Mouse (Mus musculus) midbrain, embryonic 13.5 days (tissue): ENCODE data around the gene Gm20449. TPM values are rescaled to one million over a fixed set of nuclear protein-coding genes. Genes with fewer than 3 reads are reported as not detected.
"Not testable (repeated sequence)": the region's sequence is repeated elsewhere in the genome, so short reads cannot be mapped to it uniquely, and the experiment has no call there.

Experiments
- ATAC-seq: fragments of 200-750 bp; cut with Nextera tagmentation; 2 replicates; pipeline ENCODE4 v1.8.0; 2017; ENCODE audit warnings: mild to moderate bottlenecking, moderate TSS enrichment, moderate library complexity
- H3K27ac ChIP-seq: fragments of 300-500 bp; sonication (generic); 2 replicates; pipeline ENCODE4 v1.5.1; 2015; ENCODE audit warnings: inconsistent platforms, mild to moderate bottlenecking, moderate library complexity
- H3K27me3 ChIP-seq: fragments of 300-500 bp; sonication (generic); 2 replicates; pipeline ENCODE4 v1.6.1; 2015; ENCODE audit warnings: mild to moderate bottlenecking, inconsistent platforms
- H3K36me3 ChIP-seq: fragments of 300-500 bp; sonication (generic); 2 replicates; pipeline ENCODE4 v1.6.1; 2015; ENCODE audit warnings: mild to moderate bottlenecking, inconsistent platforms
- H3K4me1 ChIP-seq: fragments of 300-500 bp; sonication (generic); replicated peaks from 2 replicates; pipeline ENCODE4 v1.6.1; 2015; ENCODE audit warnings: inconsistent platforms
- H3K4me2 ChIP-seq: fragments of 300-500 bp; sonication (generic); replicated peaks from 2 replicates; pipeline ENCODE4 v1.6.1; 2015; ENCODE audit warnings: moderate library complexity, mild to moderate bottlenecking, inconsistent platforms
- H3K4me3 ChIP-seq: fragments of 300-500 bp; sonication (generic); replicated peaks from 2 replicates; pipeline ENCODE4 v1.5.1; 2015; ENCODE audit warnings: mild to moderate bottlenecking, inconsistent platforms
- H3K9ac ChIP-seq: fragments of 300-500 bp; sonication (generic); replicated peaks from 2 replicates; pipeline ENCODE4 v1.6.1; 2015; ENCODE audit warnings: mild to moderate bottlenecking, inconsistent platforms
- H3K9me3 ChIP-seq: fragments of 300-500 bp; sonication (generic); 2 replicates; pipeline ENCODE4 v1.6.1; 2016; ENCODE audit warnings: mild to moderate bottlenecking, inconsistent platforms
- WGBS: fragments of 180-500 bp; shearing (Covaris S2); methylation state at CpG from one replicate; pipeline ENCODE4 v1.1.7; 2015; 5-methylcytosine and 5-hydroxymethylcytosine counted together
- polyA plus RNA-seq: library from polyadenylated mRNA; unstranded; fragments of >200 nt; fragmentation: Nextera tagmentation; extraction: Ambion mirVana; gene quantifications from 2 replicates; pipeline ENCODE4 v1.2.1, GENCODE M21; 2015

Gm20449 gene
- 0.09 and 0.12 TPM in 2 replicates for polyA plus RNA-seq

GRCm38 (mm10) chr7:41499389-41500049 is at the start of gene Gm20449, which contains the start of gene AW146154:
Gene Gm20449 (minus strand): TSS chr7:41499417.
Gene AW146154 (minus strand): TSS chr7:41499890.
- Histone ChIP-seq H3K4me1 (peaks cover 3% of the 10 kb centered on the region; the same call in 1 of the 2 replicates), H3K27me3 (no peaks in the 10 kb centered on the region), H3K9ac (peak within 1 kb of the TSS; percentile 56), H3K4me3 (peak within 1 kb of the TSS; percentile 58), H3K4me2 (peak within 1 kb of the TSS; percentile 63), H3K36me3 (peaks cover 11% of the 10 kb centered on the region; the same call in 1 of the 2 replicates), H3K9me3 (0 out of 2 replicates have a peak, but pooled peaks cover 8% of the 10 kb centered on the region), H3K27ac (no peak within 1 kb of the TSS)
- ATAC-seq: peak; percentile 99
- under 1% methylated on average over 18 of the region's 18 CpGs for WGBS

DNA sequence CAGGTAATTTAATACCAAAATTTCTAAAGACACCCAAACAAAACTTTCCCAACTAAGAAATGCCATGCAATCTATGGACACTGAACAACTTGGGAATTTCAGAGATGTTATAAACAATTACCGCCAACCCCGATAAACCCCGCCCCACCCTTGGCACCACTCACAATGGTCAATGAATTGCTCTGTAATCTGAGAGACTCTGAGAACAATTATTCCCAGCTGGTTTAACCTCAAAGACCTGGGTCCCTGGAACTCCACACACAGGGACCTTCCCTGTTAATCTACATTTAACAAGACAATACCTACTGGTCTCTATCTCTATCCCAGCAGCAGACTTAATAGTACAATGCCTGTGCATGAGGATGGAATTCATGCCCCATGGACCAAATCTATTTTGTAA is 13.5 kb upstream of the Gm20449 start:
- Histone ChIP-seq H3K4me2 (no peak overlapping the region), H3K27me3 (no peaks in the 10 kb centered on the region), H3K36me3 (no peaks in the 10 kb centered on the region), H3K27ac (no peak overlapping the region), H3K9ac (no peak overlapping the region), H3K9me3 (peaks cover 12% of the 10 kb centered on the region), H3K4me3 (no peak overlapping the region), H3K4me1 (no peaks in the 10 kb centered on the region)
- ATAC-seq: no peak
- WGBS: 91% methylated on average over 3 of the region's 3 CpGs

DNA sequence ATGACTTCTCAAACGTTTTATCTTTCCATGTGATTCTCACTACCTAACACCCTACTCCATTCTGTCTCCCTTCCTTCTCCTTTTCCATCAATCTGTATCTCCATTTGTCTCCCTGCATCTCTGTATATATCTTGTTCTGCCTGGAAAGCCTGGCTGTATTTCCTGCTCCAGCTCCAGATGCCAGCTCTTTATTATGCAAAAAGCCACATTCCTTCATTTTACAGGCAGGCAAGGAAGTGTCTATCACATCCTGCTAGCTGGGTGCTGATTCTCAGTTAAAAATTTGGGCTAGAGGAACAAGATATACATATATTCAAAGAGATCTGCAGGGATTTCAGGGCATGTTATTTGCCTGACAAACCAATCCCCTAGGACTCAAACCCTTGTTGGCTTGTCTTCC is 13.0 kb upstream of the Gm20449 start:
- no peak overlapping the region for H3K9ac ChIP-seq
- H3K27me3 ChIP-seq: no peaks in the 10 kb centered on the region
- H3K4me1 ChIP-seq: no peaks in the 10 kb centered on the region
- H3K27ac ChIP-seq: no peak overlapping the region
- no peak overlapping the region for H3K4me3 ChIP-seq
- peaks cover 12% of the 10 kb centered on the region for H3K9me3 ChIP-seq
- H3K36me3 ChIP-seq: no peaks in the 10 kb centered on the region
- no peak overlapping the region for H3K4me2 ChIP-seq
- 36% methylated on average over 1 of the region's 1 CpGs for WGBS
- no peak for ATAC-seq

DNA sequence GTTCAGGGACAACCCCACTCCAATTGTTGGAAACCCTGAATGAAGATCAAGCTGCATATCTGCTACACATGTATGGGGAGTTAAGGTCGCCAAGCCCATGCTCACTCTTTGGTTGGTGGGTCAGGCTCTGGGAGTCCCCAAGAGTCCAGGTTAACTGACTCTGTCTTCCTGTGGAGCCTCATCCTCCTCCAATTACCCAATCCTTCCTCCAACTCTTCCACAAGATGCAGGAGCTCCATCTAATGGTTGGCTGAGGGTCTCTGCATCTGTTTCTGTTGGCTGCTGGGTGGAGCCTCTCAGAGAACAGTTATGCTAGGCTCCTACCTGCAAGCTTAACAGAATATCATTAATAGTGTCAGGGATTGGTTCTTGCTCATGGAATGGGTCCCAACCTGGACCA is 3.2 kb upstream of the Gm20449 start:
- Histone ChIP-seq H3K4me3 (no peak overlapping the region), H3K9ac (no peak overlapping the region), H3K36me3 (no peaks in the 10 kb centered on the region), H3K4me1 (peaks cover 3% of the 10 kb centered on the region; the same call in 1 of the 2 replicates), H3K9me3 (0 out of 2 replicates have a peak, but pooled peaks cover 2% of the 10 kb centered on the region), H3K27me3 (no peaks in the 10 kb centered on the region), H3K4me2 (no peak overlapping the region), H3K27ac (no peak overlapping the region)
- WGBS: 43% methylated on average over 1 of the region's 1 CpGs
- ATAC-seq: no peak

GRCm38 (mm10) chr7:41500151-41500934 is 1.1 kb upstream of the Gm20449 start:
- ATAC-seq: peak; percentile 9; the same call in 1 of the 2 replicates
- H3K4me3 ChIP-seq: peak overlapping the region; percentile 58
- peaks cover 3% of the 10 kb centered on the region; the same call in 1 of the 2 replicates for H3K4me1 ChIP-seq
- H3K36me3 ChIP-seq: peaks cover 4% of the 10 kb centered on the region; the same call in 1 of the 2 replicates
- H3K4me2 ChIP-seq: peak overlapping the region; percentile 63
- no peak overlapping the region for H3K27ac ChIP-seq
- no peaks in the 10 kb centered on the region for H3K27me3 ChIP-seq
- WGBS: 21% methylated on average over 22 of the region's 22 CpGs
- H3K9ac ChIP-seq: no peak overlapping the region; the same call in 1 of the 2 replicates
- 0 out of 2 replicates have a peak, but pooled peaks cover 2% of the 10 kb centered on the region for H3K9me3 ChIP-seq

- peak overlapping the region; percentile 58 for H3K4me3 ChIP-seq
- H3K27me3 ChIP-seq, H3K4me1 ChIP-seq, H3K27ac ChIP-seq, ATAC-seq: not testable (repeated sequence)
- WGBS: 0% methylated on average over 6 of the region's 6 CpGs
- H3K9ac ChIP-seq: peak overlapping the region; percentile 23; the same call in 1 of the 2 replicates
- 0 out of 2 replicates have a peak, but pooled peaks cover 13% of the 10 kb centered on the region for H3K9me3 ChIP-seq
- H3K4me2 ChIP-seq: peak overlapping the region; percentile 63
- peaks cover 14% of the 10 kb centered on the region; the same call in 1 of the 2 replicates for H3K36me3 ChIP-seq
These were observed 214 bp downstream of the Gm20449 start for GRCm38 (mm10) chr7:41499018-41499388.

- ATAC-seq, H3K9ac ChIP-seq, H3K27ac ChIP-seq, H3K27me3 ChIP-seq, H3K4me1 ChIP-seq: not testable (repeated sequence)
- 0 out of 2 replicates have a peak, but pooled peaks cover 14% of the 10 kb centered on the region for H3K9me3 ChIP-seq
- H3K4me2 ChIP-seq: peak overlapping the region; percentile 63
- 71% methylated on average over 3 of the region's 4 CpGs for WGBS
- peak overlapping the region; percentile 58; the same call in 1 of the 2 replicates for H3K4me3 ChIP-seq
- H3K36me3 ChIP-seq: peaks cover 14% of the 10 kb centered on the region; the same call in 1 of the 2 replicates
These were observed 753 bp downstream of the Gm20449 start for GRCm38 (mm10) chr7:41498464-41498863.

DNA sequence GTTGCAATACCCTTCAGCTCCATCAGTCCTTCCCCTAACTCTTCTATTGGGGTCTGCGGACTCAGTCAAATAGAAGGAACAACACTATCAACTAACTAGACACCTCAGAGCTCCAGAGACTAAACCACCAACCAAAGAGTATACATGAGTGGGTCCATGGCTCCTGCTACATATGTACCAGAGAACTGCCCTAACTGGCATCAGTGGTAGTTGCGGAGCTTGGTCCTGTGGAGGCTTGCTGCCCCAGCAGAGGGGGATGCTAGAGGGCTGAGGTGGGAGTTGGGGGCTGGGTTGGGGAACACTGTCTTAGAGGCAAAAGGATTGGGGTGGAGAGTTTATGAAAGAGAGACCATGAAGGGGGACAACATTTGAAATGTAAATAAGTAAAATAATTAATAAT is 1.3 kb downstream of the Gm20449 start:
- no peak for ATAC-seq
- Histone ChIP-seq H3K4me1 (peaks cover 3% of the 10 kb centered on the region; the same call in 1 of the 2 replicates), H3K9ac (no peak overlapping the region), H3K9me3 (0 out of 2 replicates have a peak, but pooled peaks cover 14% of the 10 kb centered on the region), H3K4me3 (no peak overlapping the region), H3K27ac (no peak overlapping the region), H3K27me3 (no peaks in the 10 kb centered on the region), H3K36me3 (peaks cover 14% of the 10 kb centered on the region; the same call in 1 of the 2 replicates), H3K4me2 (no peak overlapping the region)
- 98% methylated on average over 2 of the region's 2 CpGs for WGBS

DNA sequence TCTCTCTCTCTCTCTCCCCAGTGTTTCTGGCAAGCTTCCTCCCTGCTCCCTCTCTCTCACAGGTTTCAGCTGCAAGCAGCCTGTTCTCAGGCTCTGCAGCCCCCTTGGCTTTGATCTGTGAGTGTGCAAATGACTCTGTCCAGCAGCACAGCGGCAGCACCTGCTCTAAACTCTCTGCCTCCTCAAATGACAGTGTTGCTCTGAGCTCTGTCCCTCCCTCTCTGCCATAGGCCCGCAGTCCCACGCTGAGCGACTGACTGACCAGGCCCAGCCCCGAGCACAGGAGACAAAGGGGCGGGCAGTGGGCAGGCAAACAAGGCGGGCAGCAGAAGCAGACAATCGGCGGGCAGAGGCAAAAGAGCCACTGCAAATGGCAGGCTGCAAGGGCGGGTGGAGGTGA is 47.4 kb downstream of the Gm20449 start:
- Histone ChIP-seq H3K4me3 (0 out of 2 replicates have a peak overlapping the region, but pooled peaks have one; percentile 3), H3K9ac (no peak overlapping the region)
- ATAC-seq: peak; percentile 69; the same call in 1 of the 2 replicates

GRCm38 (mm10) chr7:41448596-41448995 is 50.6 kb downstream of the Gm20449 start, which contains the start of gene Vmn2r57:
Gene Vmn2r57 (minus strand): TSS chr7:41448696.
- H3K27ac ChIP-seq, H3K4me1 ChIP-seq, H3K36me3 ChIP-seq, ATAC-seq, H3K4me2 ChIP-seq, H3K27me3 ChIP-seq, H3K9ac ChIP-seq, H3K9me3 ChIP-seq, H3K4me3 ChIP-seq: not testable (repeated sequence)
- 68% methylated on average over 1 of the region's 1 CpGs for WGBS

More for the DNA sequence above, 47.4 kb downstream of the Gm20449 start:
- Histone ChIP-seq H3K4me2 (peak overlapping the region; percentile 16; the same call in 1 of the 2 replicates), H3K4me1 (no peaks in the 10 kb centered on the region), H3K9me3 (0 out of 2 replicates have a peak, but pooled peaks cover 7% of the 10 kb centered on the region), H3K27me3 (no peaks in the 10 kb centered on the region), H3K27ac (no peak overlapping the region), H3K36me3 (no peaks in the 10 kb centered on the region)
- WGBS: 11% methylated on average over 10 of the region's 10 CpGs

GRCm38 (mm10) chr7:41394130-41394529 is 105.1 kb downstream of the Gm20449 start:
- Histone ChIP-seq H3K9ac (no peak overlapping the region), H3K9me3 (no peaks in the 10 kb centered on the region), H3K27me3 (no peaks in the 10 kb centered on the region), H3K4me2 (peak overlapping the region; percentile 56; the same call in 1 of the 2 replicates), H3K4me1 (0 out of 2 replicates have a peak, but pooled peaks cover 5% of the 10 kb centered on the region), H3K27ac (no peak overlapping the region), H3K4me3 (0 out of 2 replicates have a peak overlapping the region, but pooled peaks have one; percentile 14), H3K36me3 (no peaks in the 10 kb centered on the region)
- WGBS: 75% methylated on average over 4 of the region's 4 CpGs
- ATAC-seq: peak; percentile 43; the same call in 1 of the 2 replicates
